Mouse (Mus musculus) neutrophil, adult 65 days (primary cell): ENCODE results near the gene Vmn1r70. TPM values are rescaled to one million over a fixed set of nuclear protein-coding genes. Genes with fewer than 3 reads are reported as not detected.

Experiments used
- total RNA-seq: library from RNA; stranded (reverse); gene quantifications from 2 replicates; pipeline ENCODE4 v1.2.4, GENCODE M21; 2023

The Vmn1r70 gene
- total RNA-seq: not detected in 2 replicates

GRCm38 (mm10) chr7:10631232-10631631 lies at the start of gene Vmn1r70:
TSS of gene Vmn1r70 (plus strand) at chr7:10631532.

GRCm38 (mm10) chr7:10613559-10613958 lies 17.8 kb upstream of the Vmn1r70 start, which contains the start of gene Vmn1r69:
TSS of gene Vmn1r69 (minus strand) at chr7:10613659.

Other genes with a start within 250 kb of the Vmn1r70 start
- not detected in 2 replicates for gene Vmn1r67, start 188.2 kb upstream of the Vmn1r70 start, total RNA-seq
- gene Zik1, start 136.1 kb upstream of the Vmn1r70 start, total RNA-seq: 0.25 TPM in 1 of 2 replicates, not detected in the other
- not detected in 2 replicates for gene Vmn1r68, start 73.0 kb upstream of the Vmn1r70 start, total RNA-seq
- not detected in 2 replicates for gene Vmn1r69, start 17.9 kb upstream of the Vmn1r70 start, total RNA-seq
- gene Nlrp4b, start 56.3 kb downstream of the Vmn1r70 start, total RNA-seq: not detected in 2 replicates
- not detected in 2 replicates for gene Vmn1r71, start 122.8 kb downstream of the Vmn1r70 start, total RNA-seq